Mouse (Mus musculus) heart, adult 2 months (tissue): ENCODE results near the gene Psmb2. TPM values are rescaled to one million over a fixed set of nuclear protein-coding genes. Genes with fewer than 3 reads are reported as not detected.

Source experiments
- DNase-seq, 2 experiments: peaks; one replicate each; pipeline ENCODE4 v3.0.0; 2021
- H3K27ac ChIP-seq: fragments of 200-600 bp; 2 replicates; pipeline ENCODE4 v1.8.1; 2022
- H3K27me3 ChIP-seq: fragments of 200-500 bp; 2 replicates; pipeline ENCODE4 v1.6.1; 2012; ENCODE audit warnings: mild to moderate bottlenecking, low read length, inconsistent platforms, mixed read lengths; ENCODE audit not compliant: control insufficient read depth, insufficient read depth
- H3K36me3 ChIP-seq: fragments of 200-500 bp; 2 replicates; pipeline ENCODE4 v1.6.1; 2012; ENCODE audit warnings: low read length, inconsistent platforms; ENCODE audit not compliant: control insufficient read depth, insufficient read depth
- H3K4me1 ChIP-seq: fragments of 200-500 bp; 2 replicates; pipeline ENCODE4 v1.6.1; 2011; ENCODE audit warnings: low read length; ENCODE audit not compliant: control insufficient read depth, insufficient read depth
- H3K4me3 ChIP-seq: fragments of 200-600 bp; 2 replicates; pipeline ENCODE4 v1.8.1; 2022
- H3K79me2 ChIP-seq: fragments of 200-500 bp; replicated peaks from 2 replicates; pipeline ENCODE4 v1.6.1; 2012; ENCODE audit warnings: mild to moderate bottlenecking, inconsistent platforms, low read length, moderate library complexity, mixed read lengths; ENCODE audit not compliant: control insufficient read depth, insufficient read depth
- H3K9ac ChIP-seq: fragments of 200-500 bp; 2 replicates; pipeline ENCODE4 v1.6.1; 2012; ENCODE audit warnings: low read depth, mild to moderate bottlenecking, control low read depth, inconsistent platforms, low read length, mixed read lengths
- CTCF ChIP-seq: fragments of 200-600 bp; IDR thresholded peaks from 2 replicates; pipeline ENCODE4 v1.8.1; 2022; ENCODE audit warnings: antibody characterized with exemption, mild to moderate bottlenecking, moderate library complexity
- EP300 ChIP-seq: fragments of 200-500 bp; IDR thresholded peaks from 2 replicates; pipeline ENCODE4 v1.6.1; 2011; ENCODE audit warnings: low read depth, low read length, control low read depth; ENCODE audit not compliant: insufficient read depth
- POLR2A ChIP-seq: fragments of 200-500 bp; IDR thresholded peaks from 2 replicates; pipeline ENCODE4 v1.6.1; 2011; ENCODE audit warnings: mild to moderate bottlenecking, low read depth, low read length, control low read depth; ENCODE audit not compliant: insufficient read depth
- WGBS: fragments of 180-500 bp; shearing (Covaris S2); methylation state at CpG from one replicate; pipeline ENCODE4 v1.1.7; 2018; 5-methylcytosine and 5-hydroxymethylcytosine counted together
- intact Hi-C: fragments of 180-260 bp; cut with DNase I; formaldehyde crosslinking; loops from one replicate; pipeline ENCODE4 v1.15.1; 2025
- polyA plus RNA-seq: library from polyadenylated mRNA; depleted of rRNA; stranded (reverse); fragments of >200 nt; gene quantifications from 2 replicates; pipeline ENCODE4 v1.2.3, GENCODE M21; 2012
- total RNA-seq, 2 experiments: library from RNA; stranded (reverse); gene quantifications; 2 replicates each; pipeline ENCODE4 v1.2.3; 2021

Gene Psmb2
- total and polyA plus RNA-seq, 3 experiments: 108 to 215 (median 129) TPM

- DNase-seq: peak; percentile 75 to 82
- Histone ChIP-seq H3K4me3 (no peak overlapping the region), H3K9ac (no peak overlapping the region), H3K4me1 (no peaks in the 10 kb centered on the region), H3K79me2 (no peaks in the 10 kb centered on the region), H3K36me3 (no peaks in the 10 kb centered on the region), H3K27ac (no peak overlapping the region), H3K27me3 (peaks cover 5% of the 10 kb centered on the region; the same call in 1 of the 2 replicates)
- WGBS: 5% methylated on average over 12 of the region's 12 CpGs
- peak; percentile 99; the same call in 1 of the 2 replicates for TF ChIP-seq CTCF
- TF ChIP-seq EP300: 0 out of 2 replicates have a peak, but pooled peaks have one; percentile 35
- TF ChIP-seq POLR2A: no peak
- intact Hi-C loops: loop anchor here (1.0 to 2.0 kb wide), 3 partner anchors 109 to 187 kb away; no protein-coding TSS in a partner anchor
Observed at GRCm38 (mm10) chr4:126741448-126741847, 64.0 kb downstream of the Psmb2 start.

GRCm38 (mm10) chr4:126742976-126743375, 65.5 kb downstream of the Psmb2 start:
- no peak overlapping the region for H3K4me3 ChIP-seq
- no peak for DNase-seq
- 31% methylated on average over 2 of the region's 2 CpGs for WGBS
- H3K9ac ChIP-seq: no peak overlapping the region
- no peak overlapping the region for H3K27ac ChIP-seq
- H3K4me1 ChIP-seq: no peaks in the 10 kb centered on the region
- H3K36me3 ChIP-seq: no peaks in the 10 kb centered on the region
- intact Hi-C loops: no loop called here
- H3K27me3 ChIP-seq: peaks cover 1% of the 10 kb centered on the region; the same call in 1 of the 2 replicates
- no peaks in the 10 kb centered on the region for H3K79me2 ChIP-seq
- TF ChIP-seq CTCF (no peak), POLR2A (no peak), EP300 (no peak)

- no peak overlapping the region for H3K27ac ChIP-seq
- 51% methylated on average over 11 of the region's 11 CpGs for WGBS
- no peaks in the 10 kb centered on the region for H3K36me3 ChIP-seq
- TF ChIP-seq CTCF: no peak
- no peak for TF ChIP-seq POLR2A
- TF ChIP-seq EP300: no peak
- H3K79me2 ChIP-seq: no peaks in the 10 kb centered on the region
- no peaks in the 10 kb centered on the region for H3K27me3 ChIP-seq
- no peak overlapping the region for H3K4me3 ChIP-seq
- intact Hi-C loops: loop anchor here (2.0 kb wide), 1 partner anchor 97 kb away; no protein-coding TSS in a partner anchor
- H3K9ac ChIP-seq: no peak overlapping the region
- DNase-seq: no peak
- no peaks in the 10 kb centered on the region for H3K4me1 ChIP-seq
Observed at GRCm38 (mm10) chr4:126743713-126744112, 66.3 kb downstream of the Psmb2 start.

GRCm38 (mm10) chr4:126744831-126745230, 67.4 kb downstream of the Psmb2 start:
- Histone ChIP-seq H3K36me3 (no peaks in the 10 kb centered on the region), H3K4me1 (peaks cover 2% of the 10 kb centered on the region; the same call in 1 of the 2 replicates), H3K27me3 (no peaks in the 10 kb centered on the region), H3K4me3 (no peak overlapping the region), H3K9ac (no peak overlapping the region), H3K79me2 (no peaks in the 10 kb centered on the region), H3K27ac (no peak overlapping the region)
- intact Hi-C loops: loop anchor here (2.0 kb wide), 1 partner anchor 96 kb away; no protein-coding TSS in a partner anchor
- TF ChIP-seq POLR2A (no peak), EP300 (no peak), CTCF (no peak)
- DNase-seq: no peak
- WGBS: 93% methylated on average over 14 of the region's 14 CpGs

GRCm38 (mm10) chr4:126745506-126746193, 68.2 kb downstream of the Psmb2 start:
- H3K4me3 ChIP-seq: no peak overlapping the region
- H3K36me3 ChIP-seq: no peaks in the 10 kb centered on the region
- H3K79me2 ChIP-seq: no peaks in the 10 kb centered on the region
- H3K27ac ChIP-seq: no peak overlapping the region
- intact Hi-C loops: loop anchor here (2.0 kb wide), 1 partner anchor 95 kb away; no protein-coding TSS in a partner anchor
- no peaks in the 10 kb centered on the region for H3K27me3 ChIP-seq
- H3K4me1 ChIP-seq: peaks cover 2% of the 10 kb centered on the region; the same call in 1 of the 2 replicates
- H3K9ac ChIP-seq: no peak overlapping the region
- peak; percentile 37 to 59 for DNase-seq
- WGBS: 53% methylated on average over 13 of the region's 13 CpGs
- TF ChIP-seq CTCF (peak; percentile 80), POLR2A (no peak)

GRCm38 (mm10) chr4:126746194-126746840, 68.9 kb downstream of the Psmb2 start:
- 78% methylated on average over 10 of the region's 10 CpGs for WGBS
- no peak overlapping the region for H3K27ac ChIP-seq
- no peak overlapping the region for H3K4me3 ChIP-seq
- H3K9ac ChIP-seq: no peak overlapping the region
- H3K4me1 ChIP-seq: peaks cover 2% of the 10 kb centered on the region; the same call in 1 of the 2 replicates
- TF ChIP-seq CTCF (no peak), EP300 (no peak), POLR2A (no peak)
- no peaks in the 10 kb centered on the region for H3K79me2 ChIP-seq
- intact Hi-C loops: no loop called here
- H3K36me3 ChIP-seq: no peaks in the 10 kb centered on the region
- no peak for DNase-seq
- no peaks in the 10 kb centered on the region for H3K27me3 ChIP-seq
